Mouse (Mus musculus) cerebellum, adult 2 months (tissue): ENCODE results near the gene Cenps. TPM values are rescaled to one million over a fixed set of nuclear protein-coding genes. Genes with fewer than 3 reads are reported as not detected.

Experiments used
- DNase-seq, 2 experiments: peaks; one replicate each; pipeline ENCODE4 v3.0.0; 2021
- H3K27ac ChIP-seq: fragments of 200-500 bp; 2 replicates; pipeline ENCODE4 v1.5.1; 2012; ENCODE audit warnings: low read length, control low read depth, inconsistent platforms; ENCODE audit not compliant: insufficient read depth
- H3K27me3 ChIP-seq: fragments of 200-500 bp; 2 replicates; pipeline ENCODE4 v1.6.1; 2012; ENCODE audit warnings: inconsistent platforms, mild to moderate bottlenecking, low read length, moderate library complexity; ENCODE audit not compliant: control insufficient read depth, insufficient read depth
- H3K4me1 ChIP-seq: fragments of 200-500 bp; 2 replicates; pipeline ENCODE4 v1.6.1; 2011; ENCODE audit warnings: low read length; ENCODE audit not compliant: control insufficient read depth, insufficient read depth
- H3K4me3 ChIP-seq: fragments of 200-500 bp; replicated peaks from 2 replicates; pipeline ENCODE3; 2011; ENCODE audit warnings: mild to moderate bottlenecking, low read depth, low read length, control low read depth; ENCODE audit not compliant: insufficient read depth
- CTCF ChIP-seq: fragments of 200-500 bp; IDR thresholded peaks from 2 replicates; pipeline ENCODE4 v1.5.1; 2011; ENCODE audit warnings: low read depth, mild to moderate bottlenecking, control low read depth, low read length, moderate library complexity, borderline replicate concordance; ENCODE audit not compliant: insufficient read depth
- POLR2A ChIP-seq: fragments of 200-500 bp; IDR thresholded peaks from 2 replicates; pipeline ENCODE4 v1.6.1; 2011; ENCODE audit warnings: low read length, control low read depth, borderline replicate concordance; ENCODE audit not compliant: insufficient read depth
- WGBS: fragments of 180-500 bp; shearing (Covaris S2); methylation state at CpG from one replicate; pipeline ENCODE4 v1.1.7; 2018; 5-methylcytosine and 5-hydroxymethylcytosine counted together
- polyA plus RNA-seq: library from polyadenylated mRNA; depleted of rRNA; stranded (reverse); fragments of >200 nt; gene quantifications from 2 replicates; pipeline ENCODE4 v1.2.3, GENCODE M21; 2012

The Cenps gene
- polyA plus RNA-seq, 1 experiment: 6.3 TPM

GRCm38 (mm10) chr4:149154859-149155258 is 17.4 kb upstream of the Cenps start:
- WGBS: 97% methylated on average over 7 of the region's 7 CpGs
- no peak for TF ChIP-seq CTCF
- TF ChIP-seq POLR2A: no peak
- no peak overlapping the region for H3K4me3 ChIP-seq

GRCm38 (mm10) chr4:149150721-149151120 is 13.3 kb upstream of the Cenps start:
- H3K4me3 ChIP-seq: no peak overlapping the region
- WGBS: 91% methylated on average over 11 of the region's 11 CpGs
- no peaks in the 10 kb centered on the region for H3K27me3 ChIP-seq
- no peaks in the 10 kb centered on the region for H3K4me1 ChIP-seq
- DNase-seq: no peak
- TF ChIP-seq CTCF (no peak), POLR2A (no peak)
- no peak overlapping the region for H3K27ac ChIP-seq

More at GRCm38 (mm10) chr4:149154859-149155258, 17.4 kb upstream of the Cenps start:
- DNase-seq: no peak
- no peaks in the 10 kb centered on the region for H3K27me3 ChIP-seq
- no peaks in the 10 kb centered on the region for H3K4me1 ChIP-seq
- H3K27ac ChIP-seq: no peak overlapping the region

- Histone ChIP-seq H3K4me3 (no peak overlapping the region), H3K4me1 (no peaks in the 10 kb centered on the region), H3K27me3 (no peaks in the 10 kb centered on the region), H3K27ac (no peak overlapping the region)
- 73% methylated on average over 11 of the region's 11 CpGs for WGBS
- TF ChIP-seq CTCF (no peak), POLR2A (no peak)
- no peak for DNase-seq
Observed at GRCm38 (mm10) chr4:149150256-149150655, 12.8 kb upstream of the Cenps start.

GRCm38 (mm10) chr4:149149611-149150010 is 12.2 kb upstream of the Cenps start:
- 60% methylated on average over 7 of the region's 7 CpGs for WGBS
- no peak for TF ChIP-seq CTCF
- no peak for TF ChIP-seq POLR2A
- no peak overlapping the region for H3K4me3 ChIP-seq
- no peaks in the 10 kb centered on the region for H3K27me3 ChIP-seq
- H3K27ac ChIP-seq: no peak overlapping the region
- H3K4me1 ChIP-seq: no peaks in the 10 kb centered on the region
- DNase-seq: no peak

GRCm38 (mm10) chr4:149149196-149149595 is 11.8 kb upstream of the Cenps start:
- H3K27me3 ChIP-seq: no peaks in the 10 kb centered on the region
- H3K4me1 ChIP-seq: no peaks in the 10 kb centered on the region
- 82% methylated on average over 9 of the region's 9 CpGs for WGBS
- H3K27ac ChIP-seq: no peak overlapping the region
- DNase-seq: no peak
- no peak overlapping the region for H3K4me3 ChIP-seq
- TF ChIP-seq POLR2A: no peak
- no peak for TF ChIP-seq CTCF

- Histone ChIP-seq H3K4me1 (no peaks in the 10 kb centered on the region), H3K4me3 (no peak overlapping the region), H3K27ac (no peak overlapping the region), H3K27me3 (no peaks in the 10 kb centered on the region)
- no peak for DNase-seq
- WGBS: 75% methylated on average over 4 of the region's 4 CpGs
- TF ChIP-seq POLR2A (no peak), CTCF (no peak)
Observed at GRCm38 (mm10) chr4:149148084-149148483, 10.7 kb upstream of the Cenps start.

- Histone ChIP-seq H3K27ac (no peak overlapping the region), H3K4me1 (no peaks in the 10 kb centered on the region), H3K4me3 (no peak overlapping the region), H3K27me3 (no peaks in the 10 kb centered on the region)
- TF ChIP-seq POLR2A (no peak), CTCF (no peak)
- DNase-seq: no peak
- WGBS: 96% methylated on average over 7 of the region's 7 CpGs
Observed at GRCm38 (mm10) chr4:149147528-149147927, 10.1 kb upstream of the Cenps start.

- TF ChIP-seq POLR2A (no peak), CTCF (no peak)
- no peak overlapping the region for H3K4me3 ChIP-seq
- WGBS: 90% methylated on average over 4 of the region's 4 CpGs
- no peaks in the 10 kb centered on the region for H3K27me3 ChIP-seq
- H3K4me1 ChIP-seq: no peaks in the 10 kb centered on the region
- no peak overlapping the region for H3K27ac ChIP-seq
- DNase-seq: no peak
Observed at GRCm38 (mm10) chr4:149145151-149145550, 7.7 kb upstream of the Cenps start.
